Mouse (Mus musculus) kidney, embryonic 14.5 days (tissue): Measurements from ENCODE around the gene Pax6. TPM values are rescaled to one million over a fixed set of nuclear protein-coding genes. Genes with fewer than 3 reads are reported as not detected.

Experiments used
- ATAC-seq: fragments of 200-750 bp; cut with Nextera tagmentation; 2 replicates; pipeline ENCODE4 v1.8.0; 2017; ENCODE audit warnings: moderate number of reproducible peaks, mild to moderate bottlenecking, moderate TSS enrichment, moderate library complexity; ENCODE audit not compliant: low FRiP score, low TSS enrichment
- H3K27ac ChIP-seq: fragments of 300-500 bp; sonication (generic); 2 replicates; pipeline ENCODE4 v1.5.1; 2014; ENCODE audit warnings: low read depth, mild to moderate bottlenecking, low read length, moderate library complexity, mixed read lengths
- H3K27me3 ChIP-seq: fragments of 300-500 bp; sonication (generic); 2 replicates; pipeline ENCODE4 v1.6.1; 2014; ENCODE audit warnings: mild to moderate bottlenecking, low read length; ENCODE audit not compliant: control insufficient read depth, insufficient read depth
- H3K36me3 ChIP-seq: fragments of 300-500 bp; sonication (generic); 2 replicates; pipeline ENCODE4 v1.6.1; 2014; ENCODE audit warnings: low read length, mixed read lengths; ENCODE audit not compliant: control insufficient read depth, insufficient read depth
- H3K4me1 ChIP-seq: fragments of 300-500 bp; sonication (generic); 2 replicates; pipeline ENCODE4 v1.6.1; 2014; ENCODE audit warnings: low read length, mixed read lengths; ENCODE audit not compliant: control insufficient read depth, insufficient read depth
- H3K4me2 ChIP-seq: fragments of 300-500 bp; sonication (generic); replicated peaks from 2 replicates; pipeline ENCODE4 v1.6.1; 2014; ENCODE audit warnings: low read depth, mild to moderate bottlenecking, low read length
- H3K4me3 ChIP-seq: fragments of 300-500 bp; sonication (generic); 2 replicates; pipeline ENCODE4 v1.5.1; 2014; ENCODE audit warnings: mild to moderate bottlenecking, low read length
- H3K9ac ChIP-seq: fragments of 300-500 bp; sonication (generic); 2 replicates; pipeline ENCODE4 v1.6.1; 2014; ENCODE audit warnings: low read depth, mild to moderate bottlenecking, low read length, moderate library complexity
- H3K9me3 ChIP-seq: fragments of 300-500 bp; sonication (generic); 2 replicates; pipeline ENCODE4 v1.6.1; 2016; ENCODE audit warnings: low read length; ENCODE audit not compliant: control insufficient read depth
- whole genome bisulfite sequencing: fragments of 180-500 bp; shearing (Covaris S2); extraction: QIAGEN DNeasy Blood & Tissue Kit; methylation state at CpG from one replicate; pipeline ENCODE4 v1.1.7; 2014; 5-methylcytosine and 5-hydroxymethylcytosine counted together
- polyA plus RNA-seq: library from polyadenylated mRNA; unstranded; fragments of >200 nt; fragmentation: Nextera tagmentation; extraction: Ambion mirVana; gene quantifications from 2 replicates; pipeline ENCODE4 v1.2.1, GENCODE M21; 2014

Gene Pax6
- polyA plus RNA-seq, 1 experiment from 2014 or later = 0.12 TPM

DNA sequence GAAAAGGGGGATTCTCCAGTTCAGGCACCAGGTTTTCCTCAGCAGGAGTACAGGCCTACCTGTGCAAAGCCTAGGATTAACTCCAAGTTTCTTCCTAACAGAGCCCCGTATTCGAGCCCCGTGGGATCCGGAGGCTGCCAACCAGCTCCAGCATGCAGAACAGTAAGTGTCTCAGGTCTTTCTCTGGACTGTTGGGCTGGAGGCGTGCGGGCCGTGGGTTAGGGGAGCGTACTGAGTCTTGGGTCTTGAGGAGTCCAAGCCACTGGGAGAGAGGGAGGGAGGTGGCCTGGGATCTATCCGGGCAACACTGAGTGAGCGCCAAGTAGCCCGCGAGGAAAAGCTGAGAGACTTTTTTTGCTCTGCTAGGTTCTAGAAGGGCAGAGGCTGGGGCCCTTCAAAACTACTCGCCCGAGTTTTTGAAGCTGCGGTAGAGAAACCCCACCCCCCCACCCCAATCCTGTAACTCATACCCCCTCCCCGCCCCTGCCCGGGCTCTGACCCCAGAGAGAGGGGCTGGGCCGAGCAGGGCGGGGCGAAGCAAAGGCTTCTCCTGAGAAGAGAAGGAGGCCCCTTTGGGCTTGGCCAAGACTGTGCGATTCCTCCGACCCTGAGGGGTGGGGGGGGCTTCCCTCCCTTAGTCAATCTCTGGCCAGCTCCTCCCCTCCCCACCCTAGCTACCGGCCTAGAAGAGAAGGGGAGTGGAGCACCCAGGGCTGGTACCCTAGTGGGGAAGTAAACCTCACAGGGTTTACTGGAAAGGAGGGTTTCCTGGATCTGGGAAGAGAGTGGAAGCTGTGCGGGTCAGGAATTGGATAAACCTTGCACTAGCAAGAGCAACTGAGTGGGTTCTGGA is 11.7 kb downstream of the Pax6 start:
- peaks cover 91% of the 10 kb centered on the region for H3K27me3 ChIP-seq
- no peak overlapping the region for H3K4me2 ChIP-seq
- H3K4me3 ChIP-seq = no peak overlapping the region
- under 1% methylated on average over 24 of the region's 24 CpGs for WGBS
- H3K27ac ChIP-seq = no peak overlapping the region
- H3K9ac ChIP-seq = no peak overlapping the region
- no peaks in the 10 kb centered on the region for H3K36me3 ChIP-seq
- no peaks in the 10 kb centered on the region for H3K9me3 ChIP-seq
- ATAC-seq = no peak
- 0 out of 2 replicates have a peak, but pooled peaks cover 2% of the 10 kb centered on the region for H3K4me1 ChIP-seq

DNA sequence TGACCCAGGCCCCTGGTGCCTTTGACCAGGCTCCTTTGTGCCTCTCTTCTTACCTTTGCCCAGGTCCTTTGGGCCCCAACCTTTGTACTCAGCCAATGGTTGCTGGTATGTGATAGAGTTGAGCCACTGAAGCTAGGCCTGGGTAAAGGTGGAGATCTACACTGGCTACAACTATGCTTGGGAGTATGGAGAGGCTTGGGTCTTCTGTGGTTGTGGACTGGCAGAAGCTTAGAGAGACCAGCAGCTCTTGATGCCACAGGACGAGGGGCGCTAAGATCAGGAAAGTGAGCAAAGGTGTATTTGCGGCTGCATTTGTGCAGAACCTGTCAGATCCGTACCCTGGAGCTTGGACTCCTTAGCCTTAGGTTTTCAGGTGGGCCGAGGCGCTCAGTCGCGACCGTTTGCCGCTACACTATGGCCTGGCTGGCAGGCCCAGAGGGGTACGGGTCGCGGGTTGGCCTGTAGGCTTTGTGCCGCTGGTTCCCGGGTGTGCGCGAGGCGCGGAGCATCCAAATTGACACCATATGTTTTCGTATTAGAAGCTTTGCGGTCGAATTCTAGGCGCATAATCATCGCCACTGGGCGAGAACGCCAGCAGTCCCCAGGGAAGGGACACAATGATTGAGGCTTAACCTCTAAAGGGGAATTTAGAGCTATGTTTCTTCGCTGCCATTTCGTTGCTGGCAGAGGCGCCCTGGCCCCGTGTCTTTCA is 12.5 kb downstream of the Pax6 start:
- Histone ChIP-seq H3K9ac (no peak overlapping the region), H3K9me3 (no peaks in the 10 kb centered on the region), H3K4me1 (0 out of 2 replicates have a peak, but pooled peaks cover 2% of the 10 kb centered on the region), H3K27ac (no peak overlapping the region), H3K4me2 (no peak overlapping the region), H3K36me3 (no peaks in the 10 kb centered on the region), H3K4me3 (no peak overlapping the region), H3K27me3 (peaks cover 91% of the 10 kb centered on the region)
- no peak for ATAC-seq
- WGBS = 2% methylated on average over 30 of the region's 30 CpGs

DNA sequence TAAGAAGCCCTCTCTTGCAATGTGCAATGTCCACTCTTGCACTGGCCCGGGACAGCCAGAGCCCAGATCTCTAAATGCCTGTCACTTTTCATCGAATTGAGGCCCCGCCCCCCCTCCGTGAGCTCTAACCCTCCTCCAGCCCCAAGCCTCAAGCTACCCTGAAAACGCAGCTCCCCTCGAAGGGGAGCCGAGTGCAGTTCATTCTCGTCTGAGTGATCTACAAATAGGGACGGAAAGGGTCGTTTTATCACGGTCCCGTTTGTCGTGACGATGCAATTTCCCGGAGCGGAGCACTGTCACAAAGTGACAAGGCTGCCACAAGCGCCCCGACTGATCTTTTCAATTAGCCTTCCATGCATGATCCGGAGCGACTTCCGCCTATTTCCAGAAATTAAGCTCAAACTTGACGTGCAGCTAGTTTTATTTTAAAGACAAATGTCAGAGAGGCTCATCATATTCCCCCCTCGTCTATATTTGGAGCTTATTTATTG is 13.4 kb downstream of the Pax6 start:
- H3K27ac ChIP-seq = no peak overlapping the region
- H3K27me3 ChIP-seq = peaks cover 91% of the 10 kb centered on the region
- no peaks in the 10 kb centered on the region for H3K9me3 ChIP-seq
- no peak overlapping the region for H3K9ac ChIP-seq
- no peaks in the 10 kb centered on the region for H3K4me1 ChIP-seq
- H3K36me3 ChIP-seq = no peaks in the 10 kb centered on the region
- WGBS = under 1% methylated on average over 23 of the region's 23 CpGs
- no peak overlapping the region for H3K4me2 ChIP-seq
- H3K4me3 ChIP-seq = no peak overlapping the region
- ATAC-seq = no peak

DNA sequence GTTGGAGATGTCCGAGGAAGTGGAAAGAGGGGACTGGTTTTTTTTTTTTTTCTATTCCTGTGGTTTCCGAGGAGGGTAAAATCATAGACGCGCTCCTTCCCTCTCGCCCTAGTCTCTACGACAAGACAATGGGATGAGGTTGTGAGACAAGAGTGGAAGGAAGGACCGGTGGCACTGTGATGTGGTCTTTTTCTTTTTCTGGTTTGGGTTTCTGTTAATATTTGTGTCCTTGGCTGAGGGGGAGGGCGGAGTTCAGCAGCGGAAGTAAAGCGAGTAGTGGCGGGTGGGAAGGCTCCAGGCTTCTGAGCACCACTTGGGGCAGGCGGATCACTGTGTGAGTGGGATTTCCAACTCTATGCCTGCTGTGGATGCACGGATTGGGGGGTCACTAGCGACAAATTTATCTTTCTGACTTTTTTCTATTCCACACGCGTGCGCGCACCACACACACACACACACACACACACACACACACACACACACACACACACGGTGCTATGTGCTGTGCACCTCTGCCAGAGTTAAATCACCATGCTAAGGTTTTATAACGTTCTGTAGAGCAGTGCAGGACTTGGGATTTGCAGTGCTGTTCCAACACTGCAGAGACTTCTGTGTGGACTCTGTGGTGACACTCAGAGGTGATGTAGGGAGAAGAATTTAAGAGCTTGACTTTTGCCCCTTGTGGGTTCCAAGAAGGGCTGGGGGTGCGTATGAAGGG is 14.1 kb downstream of the Pax6 start:
- ATAC-seq = no peak; the same call in 1 of the 2 replicates

DNA sequence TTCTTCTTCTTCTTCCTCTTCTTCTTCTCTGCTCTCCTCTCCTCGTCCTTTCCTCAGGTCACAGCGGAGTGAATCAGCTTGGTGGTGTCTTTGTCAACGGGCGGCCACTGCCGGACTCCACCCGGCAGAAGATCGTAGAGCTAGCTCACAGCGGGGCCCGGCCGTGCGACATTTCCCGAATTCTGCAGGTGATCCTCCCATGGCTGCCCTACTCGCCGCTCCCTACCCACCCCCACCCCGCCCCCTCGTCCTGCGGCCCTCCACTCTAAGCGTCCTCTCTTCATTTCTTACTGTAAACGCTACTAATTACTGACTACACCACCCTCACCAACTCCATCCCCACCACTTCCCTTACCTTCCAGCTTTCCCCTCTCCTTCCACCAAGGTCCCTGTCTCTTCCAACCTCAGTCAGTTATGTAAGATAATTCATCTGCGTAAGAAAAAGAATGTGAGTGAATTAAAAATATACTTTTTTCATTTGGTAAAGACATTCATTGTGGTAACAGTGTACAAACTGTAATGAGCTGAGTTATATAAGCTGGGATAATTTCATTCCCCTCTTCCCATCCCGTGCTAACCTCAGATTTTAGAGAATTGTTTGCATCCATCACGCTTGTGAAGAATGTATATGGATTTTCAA is 15.2 kb downstream of the Pax6 start:
- 1% methylated on average over 22 of the region's 22 CpGs for WGBS
- no peaks in the 10 kb centered on the region for H3K4me1 ChIP-seq
- peaks cover 95% of the 10 kb centered on the region for H3K27me3 ChIP-seq

More for the DNA sequence above, 14.1 kb downstream of the Pax6 start:
- no peak overlapping the region for H3K4me2 ChIP-seq
- no peak overlapping the region for H3K27ac ChIP-seq
- no peak overlapping the region for H3K9ac ChIP-seq
- peaks cover 91% of the 10 kb centered on the region for H3K27me3 ChIP-seq
- H3K9me3 ChIP-seq = no peaks in the 10 kb centered on the region
- no peaks in the 10 kb centered on the region for H3K36me3 ChIP-seq
- 3% methylated on average over 21 of the region's 21 CpGs for WGBS
- H3K4me3 ChIP-seq = no peak overlapping the region
- no peaks in the 10 kb centered on the region for H3K4me1 ChIP-seq

DNA sequence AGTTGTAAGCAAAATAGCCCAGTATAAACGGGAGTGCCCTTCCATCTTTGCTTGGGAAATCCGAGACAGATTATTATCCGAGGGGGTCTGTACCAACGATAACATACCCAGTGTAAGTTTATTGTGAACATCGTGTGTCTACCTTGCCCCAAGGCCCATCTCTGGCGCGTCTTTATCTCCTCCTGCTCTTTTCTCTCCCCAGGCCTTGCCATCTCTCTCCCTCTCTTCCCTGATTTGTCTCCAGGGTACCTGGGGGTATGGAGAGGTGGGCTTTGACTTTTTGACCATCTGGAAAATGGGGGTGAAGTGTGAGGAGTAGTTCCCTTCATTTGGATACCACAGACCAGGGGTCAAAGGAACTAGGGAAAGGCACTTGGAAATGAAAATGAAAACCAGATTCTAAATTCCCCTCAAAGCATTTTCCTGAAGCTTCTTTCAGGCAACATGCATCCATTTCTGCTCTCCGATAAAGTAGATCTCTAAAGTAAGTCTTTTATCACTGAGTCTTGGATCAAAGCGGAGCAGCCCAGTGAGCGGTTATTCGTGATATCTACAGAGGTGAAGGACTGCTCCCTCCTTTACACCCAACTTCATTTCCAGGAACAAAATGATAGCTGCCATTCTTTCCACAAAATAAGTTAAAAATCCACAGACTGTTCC is 16.4 kb downstream of the Pax6 start:
- peaks cover 96% of the 10 kb centered on the region for H3K27me3 ChIP-seq
- H3K4me3 ChIP-seq = no peak overlapping the region
- H3K27ac ChIP-seq = no peak overlapping the region
- no peak for ATAC-seq
- H3K9ac ChIP-seq = no peak overlapping the region
- H3K4me1 ChIP-seq = 0 out of 2 replicates have a peak, but pooled peaks cover 3% of the 10 kb centered on the region
- H3K36me3 ChIP-seq = no peaks in the 10 kb centered on the region
- WGBS = 6% methylated on average over 11 of the region's 11 CpGs
- no peaks in the 10 kb centered on the region for H3K9me3 ChIP-seq
- no peak overlapping the region for H3K4me2 ChIP-seq

More for the DNA sequence above, 15.2 kb downstream of the Pax6 start:
- Histone ChIP-seq H3K4me3 (no peak overlapping the region), H3K9me3 (no peaks in the 10 kb centered on the region), H3K4me2 (no peak overlapping the region), H3K9ac (no peak overlapping the region), H3K27ac (no peak overlapping the region), H3K36me3 (no peaks in the 10 kb centered on the region)
- no peak for ATAC-seq

DNA sequence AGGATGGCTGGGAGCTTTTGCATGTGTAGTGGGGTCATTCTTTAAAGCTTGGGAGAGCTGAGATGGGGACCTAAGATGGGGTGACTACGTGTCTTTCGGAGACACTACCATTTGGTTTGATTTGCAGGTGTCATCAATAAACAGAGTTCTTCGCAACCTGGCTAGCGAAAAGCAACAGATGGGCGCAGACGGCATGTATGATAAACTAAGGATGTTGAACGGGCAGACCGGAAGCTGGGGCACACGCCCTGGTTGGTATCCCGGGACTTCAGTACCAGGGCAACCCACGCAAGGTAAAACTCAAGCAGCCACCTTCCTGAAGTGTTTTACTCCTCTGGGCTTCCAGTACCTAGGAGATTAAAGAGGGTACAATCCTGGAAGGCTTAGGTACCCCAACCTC is 17.0 kb downstream of the Pax6 start:
- no peak overlapping the region for H3K4me2 ChIP-seq
- H3K27ac ChIP-seq = no peak overlapping the region
- H3K9me3 ChIP-seq = no peaks in the 10 kb centered on the region
- 3% methylated on average over 11 of the region's 11 CpGs for WGBS
- no peak overlapping the region for H3K9ac ChIP-seq
- ATAC-seq = no peak
- H3K4me3 ChIP-seq = no peak overlapping the region
- 0 out of 2 replicates have a peak, but pooled peaks cover 3% of the 10 kb centered on the region for H3K4me1 ChIP-seq
- H3K36me3 ChIP-seq = no peaks in the 10 kb centered on the region
- peaks cover 96% of the 10 kb centered on the region for H3K27me3 ChIP-seq
